Mouse (Mus musculus): ENCODE measurements around the gene Maml3.

Gene Maml3

DNA sequence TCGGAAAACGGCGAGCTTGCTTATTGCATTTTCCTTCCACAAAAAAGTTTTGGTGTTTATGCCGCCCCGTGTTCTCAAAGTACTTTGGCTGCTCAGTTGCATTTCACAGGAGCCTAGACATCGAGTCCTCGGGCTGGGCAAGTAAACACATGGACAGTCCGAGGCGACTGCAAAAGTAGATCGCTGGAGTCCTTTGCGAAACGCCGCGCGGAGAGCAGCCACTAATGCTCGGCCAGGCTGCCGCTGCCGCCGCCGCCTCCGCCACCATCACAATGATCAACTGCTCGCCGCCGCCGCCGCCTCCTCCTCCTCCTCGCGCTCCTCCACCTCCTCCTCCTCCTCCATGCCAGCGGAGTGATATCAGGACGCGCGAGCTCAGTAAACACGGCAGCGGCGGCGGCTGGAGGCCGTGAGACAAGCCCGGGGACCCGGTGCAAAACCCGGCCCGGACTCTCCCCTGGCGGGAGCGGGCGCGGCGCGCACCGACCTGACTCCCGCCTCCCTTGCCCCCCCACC is at the start of gene Maml3:
Gene Maml3 (minus strand): TSS at position 441 of the 516 bp plus-strand sequence.
- peak; percentile 68 to 89 for DNase-seq (ENCODE audit: low spot score in 2 of 2)

DNA sequence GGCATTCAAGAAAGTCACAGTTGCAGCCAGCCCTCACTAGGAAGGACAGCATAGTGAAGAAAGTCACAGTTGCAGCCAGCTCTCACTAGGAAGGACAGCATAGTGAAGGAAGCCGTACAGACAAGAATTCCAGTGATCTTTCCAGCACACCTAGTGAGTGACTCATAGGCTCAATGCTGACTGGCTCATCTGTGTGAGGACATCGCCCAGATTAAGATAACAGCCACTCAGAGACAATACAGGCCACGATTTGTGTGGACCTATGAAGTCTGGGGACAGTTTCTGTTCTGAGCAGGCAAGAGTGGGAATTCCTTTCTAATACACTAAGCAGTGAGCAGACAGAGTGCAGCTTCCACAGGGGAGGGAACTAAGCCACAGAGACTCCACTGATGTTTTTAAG is 46.3 kb upstream of the Maml3 start:
- no peak for DNase-seq (ENCODE audit: low spot score in 2 of 2)

DNA sequence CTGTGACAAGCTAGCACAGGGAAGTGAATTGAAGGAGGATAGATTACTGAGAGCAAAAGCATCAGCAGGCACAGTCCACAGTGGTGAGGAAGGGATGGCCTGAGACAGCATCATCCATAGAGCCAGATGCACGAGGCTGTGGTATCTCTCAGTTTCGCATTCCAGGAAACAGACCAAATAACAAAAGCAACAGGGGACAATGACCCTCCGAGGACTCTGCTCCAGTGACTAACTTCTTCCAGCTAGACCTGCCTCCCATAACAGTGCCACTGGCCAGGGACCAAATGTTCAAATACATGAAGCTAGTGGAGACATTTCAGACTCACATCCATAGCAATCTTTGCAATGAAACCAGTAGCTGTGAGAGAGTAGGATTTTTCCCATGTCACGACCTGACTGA is 43.4 kb upstream of the Maml3 start:
- no peak for DNase-seq (ENCODE audit: low spot score in 2 of 2)

DNA sequence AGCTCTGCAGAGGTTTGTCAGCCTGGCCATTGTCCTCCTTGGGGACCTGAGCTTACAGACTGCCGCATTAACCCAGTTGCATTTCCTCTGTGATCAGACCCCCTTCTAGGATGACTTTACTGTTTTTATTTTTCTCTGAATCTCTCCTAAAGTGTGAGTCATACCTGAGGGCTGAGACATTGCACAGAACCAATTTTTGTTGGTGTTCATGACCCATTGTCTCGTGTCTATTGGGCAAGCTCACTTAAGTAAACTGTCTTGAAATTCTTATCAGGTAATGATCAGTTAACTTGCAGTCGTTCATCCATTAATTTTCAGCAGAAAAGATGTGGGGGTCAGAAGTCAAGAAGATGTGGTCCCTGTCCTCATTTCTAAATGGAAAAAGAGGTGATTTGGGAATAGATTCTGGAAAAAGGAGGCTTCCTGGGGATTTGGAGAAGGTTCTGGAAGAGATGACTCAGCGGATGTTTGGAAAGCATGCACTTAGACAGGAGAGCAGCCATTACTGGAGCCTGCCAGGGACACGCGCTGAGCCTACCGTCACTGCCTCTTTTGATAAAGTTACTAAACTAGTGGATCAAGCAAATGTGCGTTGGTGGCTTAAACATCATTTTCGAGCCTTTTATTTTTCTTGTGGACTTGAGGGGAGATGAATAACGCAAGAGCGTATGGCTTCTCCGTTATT is 40.0 kb upstream of the Maml3 start:
- DNase-seq (ENCODE audit: low spot score in 2 of 2) = no peak

DNA sequence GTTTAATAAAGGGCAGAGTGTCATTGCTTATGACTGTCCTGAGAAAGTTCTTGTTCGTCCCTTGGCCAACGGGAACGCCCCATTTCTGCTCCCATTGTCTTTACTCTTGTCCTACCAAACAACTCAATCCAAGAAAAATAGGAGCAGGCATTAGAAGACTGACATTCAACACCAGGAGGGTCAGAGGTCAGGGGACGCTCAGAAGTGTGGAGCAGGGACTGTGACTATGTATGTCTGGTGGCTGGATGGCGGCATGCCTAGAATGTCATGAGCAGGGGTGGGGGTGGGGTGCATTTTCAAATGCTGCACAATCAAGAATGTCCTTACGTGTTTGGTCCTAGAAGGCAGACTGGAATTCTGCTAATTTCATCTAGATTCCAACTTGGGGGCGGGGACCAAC is 38.1 kb upstream of the Maml3 start:
- no peak for DNase-seq (ENCODE audit: low spot score in 2 of 2)

DNA sequence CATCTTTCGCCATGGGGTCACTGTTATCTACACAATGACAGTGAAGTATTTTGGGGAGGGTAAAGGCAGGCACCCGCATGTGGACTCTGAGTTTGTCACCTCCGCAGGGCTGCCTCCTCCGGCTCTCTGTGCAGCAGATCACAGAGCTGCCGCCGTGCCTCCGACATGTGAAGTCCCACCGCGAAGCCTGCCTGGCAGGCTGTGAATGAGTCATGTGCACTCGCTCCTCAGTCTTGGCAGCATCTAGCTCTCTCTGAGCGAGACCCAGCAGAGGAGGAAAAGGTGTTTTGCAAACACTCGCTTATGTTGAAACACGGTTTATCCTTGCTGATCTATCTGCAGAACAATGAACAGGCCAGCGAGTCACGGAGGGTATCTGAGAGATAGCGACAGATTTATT is 35.3 kb upstream of the Maml3 start:
- no peak for DNase-seq (ENCODE audit: low spot score in 2 of 2)

DNA sequence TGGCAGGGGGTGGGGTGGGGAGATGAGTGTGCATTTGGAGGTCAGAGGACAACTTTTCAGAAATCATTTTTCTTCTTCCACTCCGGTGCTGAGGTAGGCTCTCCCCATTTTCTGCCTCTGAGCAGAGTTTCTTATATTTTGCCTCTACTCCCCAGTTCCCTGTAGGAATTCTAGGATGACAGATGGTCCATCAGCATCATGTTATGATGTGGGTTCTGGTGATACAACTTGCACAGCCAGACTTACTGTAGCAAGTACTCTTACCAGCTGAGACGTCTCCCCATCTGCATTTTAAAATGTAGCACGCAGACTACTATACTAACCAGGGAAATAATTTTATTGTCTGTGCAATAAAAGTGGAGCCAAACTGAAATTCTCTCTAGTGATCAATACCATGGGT is 20.5 kb upstream of the Maml3 start:
- no peak for DNase-seq (ENCODE audit: low spot score in 2 of 2)

DNA sequence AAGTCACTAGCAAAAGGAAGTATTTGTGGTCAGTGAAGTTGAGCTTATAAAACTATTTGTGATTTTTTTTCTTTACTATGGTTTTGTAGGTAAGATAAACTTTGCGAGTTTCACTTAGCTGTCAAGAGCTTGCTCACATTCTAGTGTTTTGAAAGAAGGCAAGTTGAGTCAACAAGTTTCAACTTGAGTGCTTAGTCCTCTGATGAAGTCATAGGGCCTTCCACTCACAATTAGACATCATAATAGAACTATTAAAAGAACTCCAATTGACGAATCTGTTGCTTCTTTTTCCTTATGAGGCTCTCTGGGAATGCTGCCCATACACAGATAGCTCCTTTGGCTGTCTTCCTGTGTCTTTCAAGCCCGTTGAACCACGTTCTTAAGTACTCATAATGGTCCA is 16.0 kb upstream of the Maml3 start:
- DNase-seq (ENCODE audit: low spot score in 2 of 2) = no peak

DNA sequence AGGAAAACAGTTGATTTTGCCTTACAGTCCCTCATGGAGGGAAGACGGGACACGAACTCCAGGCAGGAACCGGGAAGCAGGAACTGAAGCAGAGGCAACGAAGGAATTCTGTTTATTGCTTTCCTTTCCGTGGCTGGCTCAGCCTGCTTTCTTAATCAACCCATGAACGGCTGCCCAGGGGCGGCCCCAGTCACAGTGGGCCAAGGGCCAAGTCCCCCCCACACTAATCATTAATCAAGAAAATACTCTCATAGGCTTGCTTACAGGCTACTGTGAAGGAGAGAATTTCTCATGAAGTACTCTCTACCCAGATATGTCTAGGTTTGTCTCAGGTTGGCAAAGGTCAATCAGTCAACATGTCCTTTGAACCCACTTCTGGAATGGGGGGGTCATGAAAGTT is 14.3 kb upstream of the Maml3 start:
- no peak for DNase-seq (ENCODE audit: low spot score in 2 of 2)

DNA sequence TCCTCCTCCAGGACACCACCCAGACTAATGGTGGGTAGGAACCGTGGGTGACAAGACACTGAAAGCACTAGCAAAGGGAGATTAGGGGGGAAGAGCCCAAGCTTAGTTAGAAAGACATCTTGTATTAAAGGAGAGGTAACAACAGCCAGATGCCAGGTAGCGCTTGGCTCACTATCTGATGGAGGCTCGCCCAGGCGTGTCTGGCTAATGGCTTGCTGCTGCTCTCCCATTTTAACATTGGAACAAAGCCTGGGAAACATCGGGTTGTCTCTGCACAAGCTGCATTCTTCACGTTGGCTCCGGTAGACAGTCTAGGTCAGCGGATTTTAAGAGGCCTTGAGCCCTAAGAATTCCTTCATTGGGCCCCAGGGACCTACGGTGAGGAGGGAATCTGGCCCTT is 10.5 kb upstream of the Maml3 start:
- DNase-seq (ENCODE audit: low spot score in 2 of 2) = no peak

DNA sequence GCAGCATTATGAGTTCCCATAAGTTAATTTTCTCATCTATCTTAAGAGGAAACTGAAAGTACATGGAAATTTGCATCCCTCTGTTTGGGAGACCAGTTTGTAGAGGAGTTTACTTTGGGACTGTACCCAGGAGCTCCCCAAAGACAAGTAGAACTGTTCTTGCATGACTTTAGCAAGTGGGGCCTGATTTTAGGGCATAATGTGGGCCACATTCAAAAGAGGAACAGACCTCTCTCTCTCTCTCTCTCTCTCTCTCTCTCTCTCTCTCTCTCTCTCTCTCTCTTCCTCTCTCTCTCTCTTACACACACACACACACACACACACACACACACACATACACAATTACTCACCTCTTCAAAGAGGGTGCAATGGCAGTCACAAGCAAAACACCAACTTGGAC is 3.2 kb upstream of the Maml3 start:
- DNase-seq (ENCODE audit: low spot score in 2 of 2) = no peak

DNA sequence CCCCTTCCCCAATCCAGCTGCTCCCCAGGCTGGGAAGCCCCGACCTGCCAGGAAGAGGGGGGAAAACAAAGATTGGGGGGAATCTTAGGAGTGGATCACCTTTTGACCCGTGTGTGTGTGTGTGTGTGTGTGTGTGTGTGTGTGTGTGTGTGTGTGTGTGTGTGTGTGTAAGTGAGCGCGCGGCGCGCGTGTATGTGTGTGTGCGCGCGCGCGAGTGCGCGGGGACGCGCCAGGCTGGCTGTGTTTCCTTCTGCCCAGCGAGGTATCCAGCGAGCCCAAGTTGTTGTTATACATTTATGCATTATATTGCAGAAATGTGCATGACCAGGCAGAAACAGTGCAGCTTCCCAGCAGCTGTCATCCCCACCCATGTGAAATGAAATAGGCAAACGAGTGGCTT is 280 bp upstream of the Maml3 start:
- DNase-seq (ENCODE audit: low spot score in 2 of 2) = peak in 1 of 2 experiments; percentile 10

DNA sequence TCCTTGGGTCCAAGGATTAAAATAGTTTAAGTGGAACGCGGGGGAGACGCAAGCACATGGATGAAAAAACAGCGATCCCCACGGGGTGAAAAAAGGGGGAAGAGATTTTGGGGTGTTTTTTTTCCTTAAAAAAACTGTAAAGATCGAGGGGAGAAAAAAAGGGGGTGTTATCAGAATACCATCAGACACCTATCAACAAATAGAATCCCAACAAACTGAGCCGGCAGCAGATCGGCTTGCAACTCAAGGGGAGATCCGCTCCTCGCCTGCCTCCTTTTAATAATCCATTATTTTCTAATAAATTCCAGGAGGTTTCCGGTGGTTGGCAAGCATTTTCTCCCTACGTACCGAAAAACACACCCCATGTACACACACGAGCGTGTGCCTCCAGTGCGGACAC is 668 bp downstream of the Maml3 start:
- no peak for DNase-seq (ENCODE audit: low spot score in 2 of 2)

DNA sequence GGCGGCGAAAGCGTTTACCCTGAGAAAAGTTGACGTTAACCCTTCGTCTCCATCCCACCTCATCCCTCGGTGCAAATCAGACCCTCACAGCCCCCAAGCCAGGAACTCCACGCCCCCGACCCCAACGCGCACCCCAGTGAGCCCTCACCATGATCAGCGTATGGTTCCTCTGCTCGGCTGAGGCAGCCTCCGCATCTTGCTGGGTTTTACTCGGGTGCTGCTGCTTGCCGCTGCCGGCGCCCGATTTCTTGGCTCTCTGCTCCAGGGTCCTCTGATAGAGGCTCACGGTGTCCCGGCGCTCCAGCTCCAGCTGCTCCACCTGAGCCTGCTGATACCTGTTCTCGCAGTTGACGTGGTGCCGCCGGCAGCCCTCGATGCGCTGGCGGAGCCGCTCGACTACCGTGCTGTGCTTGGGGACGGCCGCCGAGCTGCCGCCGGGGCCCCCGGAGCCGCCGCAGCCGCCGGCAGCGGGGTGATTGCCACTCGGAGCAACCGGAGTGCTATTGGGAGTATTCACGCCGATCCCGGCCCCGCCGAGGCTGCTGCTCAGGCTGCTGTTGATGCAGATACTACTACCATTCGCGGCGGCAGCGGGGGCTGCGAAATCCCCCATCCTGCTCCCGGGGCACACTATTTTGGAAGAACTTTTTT is 1.2 kb downstream of the Maml3 start:
- DNase-seq (ENCODE audit: low spot score in 2 of 2) = peak; percentile 53 to 54

DNA sequence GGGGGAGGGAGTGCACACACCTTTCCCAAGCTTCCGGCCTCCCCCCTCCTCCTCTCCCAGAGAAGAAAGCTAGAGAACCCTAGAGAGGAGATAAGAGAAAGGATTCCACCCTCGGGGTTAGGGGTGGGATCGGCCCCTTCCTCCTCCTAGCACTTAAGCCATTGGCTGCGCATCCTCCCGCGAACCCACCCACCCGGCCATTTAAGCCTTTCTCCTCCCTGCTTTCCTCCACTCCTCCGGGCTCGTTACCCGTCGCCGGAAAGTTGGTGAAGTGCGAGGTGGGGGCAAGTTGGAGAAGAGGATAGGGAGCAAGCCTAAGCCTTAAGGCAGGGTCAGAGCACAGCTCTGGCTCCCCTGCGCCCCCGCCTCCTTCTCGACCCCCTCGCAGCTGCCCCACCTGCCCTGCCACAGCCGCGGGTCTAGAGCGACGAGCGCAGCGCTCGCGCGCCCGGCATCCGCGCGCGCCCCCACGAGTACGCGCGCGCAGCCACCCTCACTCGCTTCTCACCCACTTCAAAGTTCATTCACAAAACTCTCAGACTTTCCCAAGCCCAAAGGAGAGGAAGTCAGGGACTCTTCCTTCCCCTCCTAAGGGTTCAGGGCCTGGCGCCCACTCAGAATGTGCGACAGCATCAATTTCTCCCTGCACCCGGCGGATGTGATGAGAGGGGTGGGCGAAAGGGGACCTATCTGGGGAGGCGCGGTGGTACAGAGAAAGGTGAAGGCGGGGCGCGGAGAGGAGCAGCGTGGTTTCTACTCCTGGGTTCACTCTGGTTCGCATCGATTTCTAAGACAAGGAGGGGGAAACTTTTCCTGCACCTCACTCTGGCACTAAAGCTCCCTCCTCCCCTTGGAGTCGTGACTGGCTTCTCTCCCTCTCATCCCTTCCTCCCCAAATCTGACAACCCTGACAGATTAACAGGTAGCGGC is 2.0 kb downstream of the Maml3 start:
- DNase-seq (ENCODE audit: low spot score in 2 of 2) = peak; percentile 56 to 74

DNA sequence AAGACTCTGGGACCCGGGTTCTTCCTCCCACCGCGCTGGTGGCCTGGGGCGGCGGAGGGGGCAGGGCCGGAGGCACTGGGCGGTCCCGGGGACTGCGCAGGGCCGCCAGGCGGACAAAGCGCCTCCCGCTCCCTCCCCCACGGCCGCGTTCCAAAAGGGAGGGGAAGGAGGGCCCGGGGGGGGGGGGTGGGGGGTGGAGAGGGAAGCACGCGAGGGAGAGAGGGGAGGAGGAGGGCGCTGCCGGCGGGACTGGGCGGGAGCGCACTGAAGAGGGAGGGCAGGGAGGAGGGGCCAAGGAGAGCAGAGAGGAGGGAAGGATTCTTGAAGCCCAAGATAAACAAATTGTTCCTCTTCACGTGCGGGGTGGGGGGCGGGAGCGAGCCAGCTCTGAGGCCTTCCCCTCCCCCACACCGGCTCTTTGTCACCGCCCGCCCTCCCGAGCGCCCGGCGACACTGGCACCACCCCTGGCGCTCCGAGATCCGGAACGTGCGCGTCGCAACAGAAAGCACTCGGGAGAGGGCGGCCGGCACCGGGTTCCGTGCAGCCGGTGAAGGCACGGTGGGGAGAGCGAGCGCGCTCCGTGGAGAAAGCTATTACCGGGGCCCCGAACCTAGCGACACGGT is 2.8 kb downstream of the Maml3 start:
- peak; percentile 50 to 83 for DNase-seq (ENCODE audit: low spot score in 2 of 2)

DNA sequence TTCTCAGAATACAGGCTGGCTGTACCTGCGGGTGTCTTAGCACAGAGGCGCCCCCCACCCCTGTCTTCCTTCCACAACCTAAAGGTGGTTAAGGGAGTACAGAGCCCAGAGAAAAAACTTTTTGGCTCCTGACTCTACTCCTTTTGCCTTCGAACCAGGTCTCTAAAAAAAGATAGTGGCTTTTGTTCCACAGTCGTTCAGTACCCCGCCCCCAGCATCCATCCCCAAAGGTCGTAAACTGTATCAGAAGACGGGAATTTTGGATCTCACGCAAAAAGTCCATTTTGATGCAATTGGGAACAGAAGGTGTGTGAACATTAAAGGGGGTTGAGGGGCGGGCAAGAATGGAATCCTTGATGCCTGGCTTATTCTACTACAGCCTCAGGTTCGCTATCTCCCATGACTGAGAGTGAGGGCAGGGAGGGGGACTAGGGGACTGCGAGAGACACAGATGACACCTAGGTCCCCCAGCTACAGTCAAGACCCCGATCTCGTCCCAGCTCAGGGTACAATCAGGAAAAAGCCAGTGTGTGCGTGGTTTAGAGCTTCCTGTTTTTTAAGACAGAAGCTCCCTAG is 3.4 kb downstream of the Maml3 start:
- no peak for DNase-seq (ENCODE audit: low spot score in 2 of 2)

DNA sequence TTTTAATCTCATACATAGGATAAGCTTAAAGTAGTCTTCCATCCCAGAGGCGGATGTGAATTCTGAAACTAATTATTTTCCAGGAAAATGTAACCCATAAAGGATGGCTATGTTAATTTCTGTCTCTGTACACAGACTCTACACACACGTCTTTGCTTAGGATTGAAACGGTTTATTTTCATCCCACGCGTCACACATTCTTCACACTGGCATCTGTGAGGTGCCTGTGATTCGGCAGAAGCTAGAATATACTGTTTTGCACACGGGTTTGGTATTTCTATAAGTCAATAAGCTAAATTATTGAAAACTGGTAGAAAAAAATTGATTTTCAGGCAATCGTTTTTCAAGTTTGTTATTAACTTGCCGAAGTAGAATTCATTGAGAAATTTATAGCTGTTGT is 4.0 kb downstream of the Maml3 start:
- DNase-seq (ENCODE audit: low spot score in 2 of 2) = no peak

DNA sequence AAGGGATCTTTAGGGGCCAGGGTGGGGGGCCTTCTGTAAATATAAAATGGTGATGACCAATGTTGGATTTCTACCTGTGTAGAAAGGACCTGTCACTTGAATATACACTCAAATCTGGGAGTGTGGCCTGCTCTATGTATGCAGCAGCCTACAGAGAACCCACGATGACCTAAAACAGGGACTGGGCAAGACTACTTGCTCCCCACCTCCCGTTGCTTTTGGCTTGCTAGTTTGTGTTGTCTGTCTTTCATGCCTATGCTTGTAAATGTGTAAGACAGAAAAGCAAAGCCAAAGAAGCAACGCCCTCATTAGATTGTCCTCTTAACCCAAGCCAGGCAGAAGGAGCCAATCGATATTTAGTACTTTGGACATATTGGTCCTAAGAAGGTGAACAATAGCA is 4.6 kb downstream of the Maml3 start:
- no peak for DNase-seq (ENCODE audit: low spot score in 2 of 2)

DNA sequence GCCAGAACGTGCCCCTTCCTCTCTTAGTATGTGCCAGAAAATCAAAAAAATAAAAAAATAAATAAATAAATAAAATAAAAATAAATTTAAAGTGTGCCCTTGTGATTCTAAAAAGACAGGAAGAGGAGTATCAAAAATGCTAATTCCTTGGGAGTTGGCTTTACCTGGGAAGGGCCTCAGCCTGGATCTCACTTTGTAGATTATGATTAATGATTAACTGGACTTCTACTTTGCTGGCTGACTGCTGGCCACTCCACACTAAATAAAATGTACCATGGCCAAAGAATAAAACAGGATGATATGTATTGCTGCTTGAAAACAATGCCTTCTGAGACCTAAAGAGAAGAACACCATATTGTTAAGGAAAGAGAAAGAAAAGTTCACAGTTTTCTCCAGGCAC is 5.6 kb downstream of the Maml3 start:
- DNase-seq (ENCODE audit: low spot score in 2 of 2) = no peak

DNA sequence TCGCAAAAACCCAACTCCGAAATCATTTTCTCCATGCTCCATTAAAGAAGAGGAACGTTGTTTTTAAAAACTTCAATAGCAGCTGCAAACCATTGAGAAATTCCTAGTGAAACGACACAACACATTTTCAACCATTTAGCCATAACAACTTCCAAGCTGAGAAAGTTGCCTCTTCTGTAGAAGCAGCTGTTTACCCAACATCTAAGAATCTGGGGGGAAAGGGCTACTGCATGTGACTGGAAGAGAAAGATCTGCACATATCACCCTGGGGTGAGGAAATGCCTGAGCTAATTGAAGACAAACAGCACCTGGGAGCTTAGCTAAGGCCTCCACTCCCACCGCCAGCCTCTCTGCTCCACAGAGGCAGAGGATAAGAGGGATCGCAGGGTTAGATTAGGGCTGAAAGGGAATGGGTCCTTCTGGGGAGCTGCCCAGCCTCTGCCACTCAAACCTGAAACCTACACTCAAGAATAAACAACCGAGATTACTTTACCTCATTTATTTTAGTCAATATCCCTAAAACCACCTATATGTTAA is 13.5 kb downstream of the Maml3 start:
- DNase-seq (ENCODE audit: low spot score in 2 of 2) = no peak
